Mouse (Mus musculus): ENCODE measurements around the gene Mgat4d.
A peak's percentile ranks its signal among the peaks of the same experiment; 100 is the strongest.
"Not testable (repeated sequence)": the region's sequence is repeated elsewhere in the genome, so short reads cannot be mapped to it uniquely, and the experiment has no call there.

The Mgat4d gene

DNA sequence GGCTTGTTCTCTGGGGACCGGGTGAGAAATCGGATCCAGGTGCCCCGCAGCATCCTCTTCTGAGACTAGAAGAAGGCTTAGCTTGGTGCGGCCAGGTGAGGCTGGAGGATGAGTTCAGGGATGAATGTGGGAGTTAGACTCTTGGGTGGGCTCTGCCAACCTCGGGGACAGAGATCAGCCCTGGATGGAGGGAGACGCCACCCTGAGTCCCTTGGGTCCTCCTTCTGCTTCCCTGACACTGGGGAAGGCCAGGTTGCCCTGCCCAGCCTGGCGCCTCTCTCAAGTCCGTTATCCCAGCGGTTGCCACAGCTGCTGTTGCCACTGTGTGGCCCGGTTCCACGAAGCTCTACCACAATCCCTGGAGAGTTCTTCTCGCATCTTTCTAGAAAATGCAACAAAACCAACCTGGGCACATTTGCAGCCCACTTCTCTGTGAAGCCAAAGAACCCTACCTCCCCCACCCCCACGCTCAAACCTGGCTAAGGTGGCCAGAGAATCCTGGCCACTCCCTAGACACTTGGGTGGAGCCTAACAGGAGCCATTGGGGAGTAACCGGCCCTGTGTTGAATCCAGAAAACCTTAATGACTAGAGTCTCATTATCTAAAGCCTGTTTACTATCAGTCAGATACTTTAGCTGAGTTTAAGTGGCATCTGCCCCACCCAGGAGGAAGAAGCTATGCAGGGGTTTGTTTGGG is 41.9 kb downstream of the Mgat4d start:
- DNase-seq (ENCODE audit: extremely low spot score), result no peak

DNA sequence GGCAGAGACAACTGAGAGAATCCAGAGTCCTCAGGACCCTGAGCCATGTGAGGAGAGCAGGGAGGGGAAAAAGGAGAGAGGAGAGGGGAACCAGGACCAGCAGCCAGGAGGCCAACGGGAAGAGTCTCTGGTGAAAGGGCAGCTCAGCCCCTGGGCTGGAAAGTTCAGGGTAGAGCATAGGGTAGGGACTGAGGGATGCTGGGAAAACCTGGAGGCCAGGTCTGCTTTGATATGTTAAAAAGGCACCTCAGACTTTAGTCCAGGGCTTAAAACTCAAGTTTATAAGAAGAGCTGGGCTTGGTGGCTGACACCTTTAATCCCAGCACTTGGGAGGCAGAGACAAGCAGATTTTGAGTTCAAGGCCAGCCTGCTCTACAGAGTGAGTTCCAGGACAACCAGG is 44.2 kb downstream of the Mgat4d start:
- no peak for DNase-seq (ENCODE audit: extremely low spot score)

DNA sequence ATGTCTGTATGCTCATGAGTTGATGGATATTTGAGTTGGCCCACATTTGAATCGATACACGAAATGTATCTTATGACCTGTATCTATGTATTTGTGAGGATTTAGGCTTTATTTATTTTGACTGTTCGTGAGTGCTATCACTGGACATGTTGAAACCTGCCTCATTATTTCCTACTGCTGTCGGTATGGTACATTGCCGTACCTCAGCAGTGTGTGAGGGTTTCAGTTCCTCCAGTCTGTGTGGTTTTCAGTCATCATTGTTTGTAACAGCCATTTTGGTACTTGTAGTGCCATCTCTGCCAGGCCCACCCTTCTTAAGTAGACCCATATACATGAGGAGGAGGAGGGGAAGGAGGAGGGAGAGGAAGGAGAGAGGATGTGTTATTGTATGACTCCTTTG is 46.1 kb downstream of the Mgat4d start:
- no peak for DNase-seq (ENCODE audit: extremely low spot score)

DNA sequence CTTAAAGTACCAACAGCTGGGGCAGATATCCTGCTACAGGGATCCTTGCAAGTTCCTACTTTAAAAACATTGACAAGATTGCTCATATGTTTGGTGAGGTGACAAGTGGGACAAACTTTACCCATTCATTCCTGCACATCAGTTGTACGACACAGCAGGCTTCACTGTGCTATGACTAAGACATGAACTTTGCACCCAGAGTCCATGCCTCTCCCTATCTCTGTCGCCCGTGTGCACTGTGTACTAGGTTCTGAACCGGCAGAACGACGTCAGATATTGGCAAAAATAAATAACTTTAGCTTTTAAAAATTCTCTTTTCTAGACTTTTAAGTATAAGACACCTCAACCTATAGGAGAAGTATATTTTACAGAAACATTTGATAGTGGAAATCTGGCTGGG is 48.4 kb downstream of the Mgat4d start:
- no peak for DNase-seq (ENCODE audit: extremely low spot score)

DNA sequence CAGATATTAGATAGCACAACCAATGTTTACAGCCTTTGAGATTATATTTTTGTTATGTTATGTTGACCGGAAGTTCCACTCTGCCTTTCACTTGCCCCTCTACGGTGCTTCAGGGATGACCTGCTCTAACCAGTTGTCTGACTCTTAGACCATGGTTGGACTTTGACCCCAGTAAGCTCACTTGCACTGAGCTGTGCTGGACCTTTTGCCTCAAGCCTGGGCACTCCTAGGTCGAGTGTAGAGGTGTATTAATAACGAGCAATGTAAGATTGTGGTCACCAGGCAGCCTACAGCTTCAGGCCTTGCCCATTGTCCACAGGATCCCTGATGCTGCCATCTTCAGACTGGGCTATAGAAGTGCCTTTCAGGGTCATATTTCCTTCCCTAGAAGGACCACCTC is 49.5 kb downstream of the Mgat4d start:
- DNase-seq (ENCODE audit: extremely low spot score), result no peak

DNA sequence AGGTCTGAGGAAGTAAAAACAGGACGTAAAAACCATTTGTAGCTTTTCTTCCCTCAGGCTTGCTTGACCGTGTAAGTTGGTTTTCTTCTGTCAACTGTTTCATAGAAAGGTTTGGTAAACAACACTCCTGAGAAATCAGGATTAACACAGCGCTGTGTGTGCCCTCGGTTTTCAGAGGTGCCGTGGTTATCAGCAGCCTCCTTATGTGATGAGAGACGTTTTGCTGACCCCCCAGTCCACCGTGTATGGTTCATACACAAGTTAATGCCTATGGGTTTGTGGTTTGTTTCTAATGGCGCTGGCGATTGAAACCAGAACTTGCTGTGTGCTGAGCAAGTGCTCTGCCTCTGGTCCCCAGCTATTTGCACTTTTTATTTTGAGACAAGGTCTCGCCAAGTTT is 57.3 kb downstream of the Mgat4d start:
- no peak for DNase-seq (ENCODE audit: extremely low spot score)

DNA sequence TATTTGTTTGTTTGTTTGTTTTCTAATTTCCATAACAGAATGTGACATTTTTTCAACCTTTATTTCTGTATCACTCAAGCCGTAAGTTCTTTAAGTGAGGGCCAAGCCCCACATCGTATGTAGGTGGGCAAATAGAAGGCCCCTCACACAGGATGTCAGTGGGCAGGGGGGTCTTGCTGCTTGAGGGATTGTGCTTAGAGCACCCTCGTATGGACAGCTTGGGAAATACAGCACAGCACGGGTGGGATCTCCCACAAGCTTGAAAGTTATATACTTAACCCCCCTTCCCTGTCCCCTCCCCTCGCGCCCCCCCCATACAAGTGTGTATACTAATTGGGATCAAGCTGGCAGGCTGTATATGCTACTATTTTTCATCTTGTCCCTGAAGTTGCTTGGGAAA is 58.6 kb downstream of the Mgat4d start:
- DNase-seq (ENCODE audit: extremely low spot score), result peak; percentile 35

DNA sequence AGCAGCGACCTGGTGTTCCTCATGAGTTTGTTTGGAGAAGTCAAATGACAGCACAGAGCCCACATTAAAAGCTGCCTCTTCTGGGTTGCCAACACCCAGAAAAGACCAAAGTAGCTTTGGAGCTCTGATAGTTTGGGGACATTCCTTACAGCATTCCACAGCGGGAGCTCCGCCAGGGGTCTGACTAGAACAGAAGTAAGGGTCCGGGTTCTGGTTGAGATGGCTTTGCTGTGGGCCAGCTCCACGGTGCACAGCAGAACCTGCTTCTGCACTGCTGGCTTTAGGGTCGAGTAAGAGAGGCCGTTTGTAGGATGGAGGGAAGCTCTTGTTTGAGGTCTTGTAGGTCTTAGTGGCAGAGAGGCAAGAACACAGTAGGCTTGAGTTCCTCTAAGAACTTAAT is 60.2 kb downstream of the Mgat4d start:
- no peak for DNase-seq (ENCODE audit: extremely low spot score)

DNA sequence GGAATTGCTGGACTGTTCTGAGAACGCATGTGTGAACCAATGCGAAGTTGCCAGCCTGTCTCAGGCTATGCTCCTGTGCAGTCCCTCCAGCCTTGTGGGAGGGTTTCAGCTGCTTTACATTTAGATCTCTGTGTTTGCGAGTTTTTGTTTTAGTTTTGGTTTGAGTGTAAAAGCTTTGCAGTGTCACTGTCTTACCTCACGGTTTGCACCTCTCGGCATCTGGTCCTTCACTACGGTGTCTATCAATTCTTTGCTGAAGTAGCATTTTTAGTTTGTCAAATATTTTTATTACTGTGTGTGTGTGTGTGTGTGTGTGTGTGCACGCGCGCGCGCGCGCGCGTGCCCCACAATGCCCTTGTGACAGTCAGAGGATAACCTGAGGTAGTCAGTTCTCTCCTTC is 68.6 kb downstream of the Mgat4d start:
- no peak for DNase-seq (ENCODE audit: extremely low spot score)

DNA sequence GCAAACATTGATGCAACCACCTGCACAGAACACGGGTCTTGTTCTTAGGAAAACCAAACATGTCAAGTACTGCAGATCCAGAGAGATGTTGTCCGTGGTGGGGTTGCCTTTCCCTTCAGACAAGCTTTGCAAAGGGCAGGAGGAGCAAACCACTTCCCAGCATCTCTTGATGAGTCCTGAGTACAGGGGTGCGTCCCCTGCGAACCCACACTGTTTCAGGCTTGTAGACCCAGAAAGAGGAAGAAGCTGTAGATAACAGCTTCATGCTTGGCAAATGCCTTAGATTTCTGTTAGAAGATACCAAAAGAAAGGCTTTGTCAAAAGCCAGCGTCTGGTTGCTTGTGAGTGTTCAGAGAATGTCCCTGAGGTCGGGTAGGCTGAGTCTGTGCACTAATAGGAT is 69.7 kb downstream of the Mgat4d start:
- DNase-seq (ENCODE audit: extremely low spot score), result no peak

DNA sequence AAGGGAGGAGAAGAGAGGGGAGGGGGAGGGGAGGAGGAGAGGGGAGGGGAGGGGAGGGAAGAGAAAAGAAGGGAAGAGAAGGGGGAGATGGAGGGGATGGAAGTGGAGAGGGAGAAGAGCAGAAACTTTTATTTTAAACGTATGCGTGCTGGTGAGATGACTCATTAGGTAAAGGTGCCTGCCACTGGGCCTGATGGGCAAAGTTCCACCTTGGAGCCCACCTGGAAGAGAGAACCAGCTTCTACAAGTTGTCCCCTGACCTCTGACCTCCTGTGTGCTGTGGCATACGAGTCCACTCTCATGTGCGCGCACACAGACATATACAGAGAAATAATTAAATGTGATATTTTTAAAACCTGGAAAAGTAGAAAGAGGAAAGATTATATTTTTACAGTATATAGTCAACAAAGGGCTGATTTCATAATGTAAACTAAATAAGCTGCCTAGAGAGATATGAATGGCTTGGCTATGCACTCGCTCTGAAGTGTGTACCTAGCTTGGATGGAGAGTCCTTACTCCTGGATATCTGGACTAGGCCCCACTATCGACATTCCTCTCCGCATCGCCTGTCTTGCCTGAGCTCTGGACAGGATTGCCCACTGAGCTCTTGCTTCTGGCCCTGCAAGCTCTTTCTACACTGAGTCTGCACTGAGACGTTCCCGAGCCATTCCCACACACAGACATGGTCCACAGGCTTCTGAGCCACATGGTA is 70.7 kb downstream of the Mgat4d start:
- no peak for DNase-seq (ENCODE audit: extremely low spot score)

DNA sequence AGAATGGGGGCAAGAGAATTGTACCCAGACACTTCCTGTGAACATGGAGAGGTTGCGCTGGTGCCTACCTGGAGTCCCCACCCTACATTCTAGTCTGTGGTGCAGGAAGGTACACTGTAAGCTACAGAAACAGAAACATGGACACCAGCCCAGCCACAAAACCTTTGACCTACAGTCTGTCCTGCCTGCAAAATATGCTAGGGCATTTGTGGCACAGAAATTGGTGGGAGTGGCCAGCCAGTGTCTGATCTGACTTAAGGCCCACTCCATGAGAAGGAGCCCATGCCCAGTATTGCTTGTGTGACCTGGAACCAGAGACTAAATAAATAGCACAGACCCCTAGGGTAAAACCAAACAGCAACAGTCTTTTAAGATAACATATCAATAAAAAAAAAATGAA is 73.1 kb downstream of the Mgat4d start:
- no peak for DNase-seq (ENCODE audit: extremely low spot score)

DNA sequence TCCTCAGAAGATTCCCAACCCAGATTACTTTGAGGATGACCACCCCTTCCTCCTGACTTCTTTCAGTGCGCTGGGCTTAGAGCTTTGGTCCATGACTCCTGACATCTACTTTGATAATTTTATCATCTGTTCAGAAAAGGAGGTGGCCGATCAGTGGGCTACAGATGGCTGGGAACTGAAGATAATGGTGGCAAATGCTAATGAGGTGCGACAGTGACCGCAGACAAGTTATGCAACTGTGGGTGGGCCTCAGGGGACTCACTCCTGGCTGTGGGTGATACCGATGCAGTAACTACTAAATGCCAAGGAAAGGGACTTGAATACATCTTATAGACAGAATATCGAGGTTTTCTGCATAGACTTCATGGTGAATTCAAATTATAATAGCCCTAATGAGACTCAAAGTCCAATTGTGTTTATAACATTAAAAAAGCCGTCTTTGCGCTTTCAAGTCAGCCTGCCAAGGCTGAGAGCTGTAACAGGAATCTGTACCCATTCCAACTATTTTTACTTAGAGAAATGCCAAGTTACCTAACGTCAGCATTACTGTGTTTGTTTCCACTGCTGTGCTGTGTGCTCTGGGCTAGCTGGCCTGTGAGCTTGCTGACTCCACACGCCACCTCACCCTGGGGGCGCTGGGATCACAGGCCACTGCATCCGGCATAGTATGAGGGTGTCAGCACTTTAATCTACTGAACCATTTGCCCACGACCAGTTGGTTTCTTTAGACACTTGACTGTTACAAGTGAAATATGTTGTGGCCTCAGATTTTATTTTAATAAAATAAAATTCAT is 75.0 kb downstream of the Mgat4d start:
- DNase-seq (ENCODE audit: extremely low spot score), result no peak

DNA sequence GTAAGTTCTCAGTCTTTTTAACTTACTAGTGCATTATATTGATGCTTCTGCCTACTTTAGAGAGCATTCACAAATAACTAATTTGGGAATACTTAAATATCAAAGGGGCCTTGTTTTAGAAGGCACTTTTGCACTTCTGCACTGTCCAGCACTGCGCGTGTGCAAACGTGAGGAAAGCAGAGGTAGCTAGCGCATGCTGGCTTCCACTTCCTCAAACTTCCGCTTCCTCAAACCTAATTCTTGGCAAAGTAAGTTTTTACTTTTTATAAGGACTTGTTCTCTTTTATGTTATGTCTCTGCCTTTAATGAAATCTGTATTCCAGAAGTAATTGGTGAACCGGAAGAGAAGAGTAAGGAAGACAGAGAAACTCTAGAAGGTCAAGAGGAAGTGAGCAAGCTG is 76.9 kb downstream of the Mgat4d start:
- no peak for DNase-seq (ENCODE audit: extremely low spot score)

DNA sequence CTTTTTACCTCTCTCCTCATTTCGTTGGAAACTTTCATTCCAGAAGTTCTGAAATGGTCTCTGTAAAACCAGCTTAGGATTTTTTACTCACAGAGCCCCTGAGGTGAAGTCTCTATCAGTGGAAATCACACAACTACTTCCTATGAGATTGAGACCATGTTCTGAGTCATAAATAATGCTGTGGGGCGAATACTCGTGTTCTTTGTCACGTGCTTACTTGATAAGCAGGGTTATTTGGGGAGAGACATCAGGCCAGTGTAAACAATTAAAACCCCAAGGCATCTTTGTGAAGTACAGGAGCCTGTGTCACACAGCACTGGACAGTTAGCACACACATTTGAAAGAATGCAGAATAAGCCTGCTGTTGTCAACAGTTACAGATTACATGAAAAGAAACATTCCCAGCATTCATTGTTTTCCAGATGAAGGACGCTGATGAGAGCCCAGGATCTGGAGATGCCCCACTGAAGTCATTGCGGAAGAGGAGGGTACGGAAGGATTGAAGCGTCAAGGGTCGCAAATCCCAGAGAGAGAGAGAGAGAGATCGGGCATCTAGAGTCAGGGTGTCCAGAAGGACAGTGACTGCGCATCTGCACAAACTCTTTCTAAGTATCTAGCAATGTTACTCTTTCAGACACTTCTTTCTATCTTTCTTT is 78.0 kb downstream of the Mgat4d start:
- DNase-seq (ENCODE audit: extremely low spot score), result no peak

DNA sequence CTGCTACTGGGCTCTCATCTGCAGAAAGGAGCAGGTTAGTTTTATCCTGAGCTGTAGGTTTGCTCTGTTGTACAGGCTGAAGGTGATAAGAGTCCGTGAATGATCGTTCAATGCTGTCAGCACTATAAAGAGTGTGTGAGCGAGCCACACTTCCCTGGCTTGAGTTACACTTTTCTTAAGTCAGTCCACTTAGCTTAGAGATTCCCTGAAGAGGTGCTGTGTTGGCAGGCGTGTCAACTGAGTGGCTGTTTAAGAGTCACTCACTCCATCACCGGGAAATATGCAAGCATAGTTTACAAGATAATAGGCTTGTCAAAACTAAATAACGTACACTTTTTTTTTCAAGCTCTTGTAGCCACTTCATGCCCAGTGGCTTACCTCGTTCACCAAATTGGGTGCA is 78.7 kb downstream of the Mgat4d start:
- DNase-seq (ENCODE audit: extremely low spot score), result no peak

DNA sequence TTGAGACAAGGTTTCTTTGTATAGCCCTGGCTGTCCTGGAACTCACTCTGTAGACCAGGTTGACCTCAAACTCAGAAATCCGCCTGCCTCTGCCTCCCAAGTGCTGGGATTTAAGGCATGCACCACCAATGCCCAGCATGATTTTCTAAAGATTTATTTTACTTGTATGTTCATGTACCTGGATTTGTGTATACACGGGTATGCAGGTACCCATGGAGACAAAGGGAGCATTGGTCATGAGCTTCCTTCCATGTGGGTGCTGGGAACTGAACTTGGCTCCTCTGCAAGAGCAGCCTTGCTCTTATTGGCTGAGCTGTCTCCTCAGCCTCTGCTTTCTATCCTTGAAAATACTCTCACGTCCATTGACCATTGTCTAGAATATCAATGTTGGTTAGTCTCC is 80.3 kb downstream of the Mgat4d start:
- DNase-seq (ENCODE audit: extremely low spot score), result not testable (repeated sequence)

DNA sequence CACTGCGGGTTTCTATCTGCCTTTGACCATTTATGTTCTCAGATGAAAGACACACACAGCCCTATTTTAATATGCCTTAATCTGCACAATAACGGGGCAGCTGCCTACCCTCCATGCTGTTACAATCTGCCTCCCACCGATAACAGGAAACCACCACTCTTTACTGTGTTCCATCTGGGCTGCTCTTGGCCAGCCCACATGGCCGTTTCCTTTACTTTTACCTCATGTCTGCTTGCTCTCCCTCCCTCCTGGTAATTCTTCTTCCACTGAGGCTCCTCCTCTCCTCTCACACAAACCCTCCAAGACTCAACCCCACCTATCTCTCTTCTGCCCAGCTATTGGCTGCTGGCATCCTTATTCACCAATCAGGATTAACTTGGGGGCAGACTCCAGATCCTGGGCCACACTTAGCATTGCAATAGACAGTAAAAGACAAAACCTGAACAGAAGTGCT is 80.8 kb downstream of the Mgat4d start:
- no peak for DNase-seq (ENCODE audit: extremely low spot score)

Measured in embryo, embryonic 9.5 days (tissue).